Mouse (Mus musculus) A20 (cell line): ENCODE measurements around the gene Ldlr.
"Not testable (repeated sequence)": the region's sequence is repeated elsewhere in the genome, so short reads cannot be mapped to it uniquely, and the experiment has no call there.

Source experiments
- DNase-seq: peaks from one replicate; pipeline ENCODE4 v3.0.0-alpha.2; 2011; ENCODE audit warnings: low read depth, low spot score

The Ldlr gene

DNA sequence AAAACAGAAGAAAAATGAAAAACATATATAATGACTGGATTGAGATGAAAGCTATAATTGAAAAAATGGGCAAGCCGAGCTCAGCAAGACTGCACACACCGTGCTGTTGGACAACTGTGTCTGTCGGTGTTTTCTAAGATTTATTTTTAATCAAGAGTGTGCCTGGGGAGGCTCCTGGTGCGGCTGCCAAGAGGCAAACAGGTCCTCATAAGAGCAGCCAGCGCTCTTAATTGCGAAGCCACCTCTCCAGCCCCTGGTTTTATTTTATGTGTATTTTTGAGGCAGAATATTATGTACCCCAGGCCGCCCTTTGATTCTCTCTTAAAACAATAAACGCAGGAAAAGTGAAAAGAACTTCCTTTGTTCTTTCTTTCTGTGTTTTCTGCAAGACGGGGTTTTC, 65.0 kb downstream of the Ldlr start:
- DNase-seq = no peak

DNA sequence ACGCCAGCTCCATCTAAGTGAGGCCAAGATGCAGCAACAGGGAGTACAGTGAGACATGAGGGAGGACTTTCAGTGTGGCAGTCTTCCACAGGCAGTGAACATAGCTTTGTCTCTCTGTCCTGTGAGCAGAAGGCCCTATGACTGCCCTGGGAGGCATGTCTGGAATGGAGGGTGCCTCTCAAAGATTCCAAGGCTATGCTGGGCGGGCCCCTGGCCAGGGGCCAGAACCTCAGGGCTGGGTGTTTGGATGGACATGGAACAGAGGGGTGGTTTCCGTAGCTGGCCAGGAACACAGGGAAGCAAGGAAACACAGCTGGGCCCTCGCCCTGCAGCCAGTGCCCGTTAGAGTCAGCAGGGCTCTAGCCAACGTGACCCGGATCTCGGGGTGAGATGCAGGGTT, 68.6 kb downstream of the Ldlr start:
- DNase-seq = no peak

DNA sequence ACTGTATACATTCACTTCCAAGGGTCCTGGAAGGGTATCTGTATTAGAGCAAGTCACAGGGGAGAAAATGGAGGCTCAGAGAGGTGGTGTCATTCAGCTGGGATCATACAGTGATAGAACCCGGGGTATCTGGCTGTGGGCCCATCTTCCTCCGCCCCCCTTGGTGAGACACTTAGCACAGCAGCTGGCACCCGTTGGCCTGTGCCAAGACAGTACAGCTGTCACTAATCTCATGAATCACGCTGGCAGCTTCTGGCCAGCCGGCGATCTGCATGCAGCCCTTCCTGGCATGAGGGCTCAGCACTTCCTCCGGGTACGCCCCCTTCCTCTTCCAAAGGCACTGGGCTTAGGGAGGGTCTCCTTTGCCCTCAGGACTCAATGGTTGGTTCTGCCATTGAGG, 69.4 kb downstream of the Ldlr start:
- DNase-seq = no peak

DNA sequence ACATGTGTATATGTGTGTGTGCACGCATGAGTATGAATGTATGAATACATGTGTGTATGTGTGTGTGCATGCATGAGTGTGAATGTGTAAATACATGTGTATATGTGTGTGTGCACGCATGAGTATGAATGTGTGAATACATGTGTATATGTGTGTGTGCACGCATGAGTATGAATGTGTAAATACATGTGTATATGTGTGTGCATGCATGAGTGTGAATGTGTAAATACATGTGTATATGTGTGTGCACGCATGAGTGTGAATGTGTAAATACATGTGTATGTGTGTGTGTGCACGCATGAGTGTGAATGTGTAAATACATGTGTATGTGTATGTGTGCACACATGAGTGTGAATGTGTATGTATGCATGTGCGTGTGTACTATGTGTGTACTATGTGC, 70.2 kb downstream of the Ldlr start:
- not testable (repeated sequence) for DNase-seq

DNA sequence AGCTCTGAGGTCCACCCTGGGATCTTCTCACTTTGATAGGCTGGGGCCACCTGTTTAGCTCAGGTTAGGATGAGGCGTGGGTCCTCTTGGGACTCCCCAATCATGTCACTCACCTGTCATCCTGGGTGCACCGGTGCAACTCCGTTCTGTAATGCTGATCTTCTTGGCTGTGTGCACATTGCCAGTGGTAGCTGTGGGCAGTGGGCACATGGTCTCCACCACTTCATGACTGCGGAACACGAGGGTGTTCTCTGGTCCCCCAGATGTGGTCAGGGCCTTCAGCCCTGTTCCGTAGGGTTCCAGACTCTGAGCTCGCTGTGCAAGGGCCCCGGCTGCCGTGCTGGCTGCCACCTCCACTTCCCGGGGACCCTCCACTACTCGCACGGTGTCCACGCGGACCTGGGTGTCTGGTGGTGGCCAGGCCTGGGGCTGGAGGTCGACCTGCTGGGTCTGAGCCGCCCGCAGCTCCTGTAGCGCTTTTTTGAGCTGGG, 71.1 kb downstream of the Ldlr start:
- no peak for DNase-seq

DNA sequence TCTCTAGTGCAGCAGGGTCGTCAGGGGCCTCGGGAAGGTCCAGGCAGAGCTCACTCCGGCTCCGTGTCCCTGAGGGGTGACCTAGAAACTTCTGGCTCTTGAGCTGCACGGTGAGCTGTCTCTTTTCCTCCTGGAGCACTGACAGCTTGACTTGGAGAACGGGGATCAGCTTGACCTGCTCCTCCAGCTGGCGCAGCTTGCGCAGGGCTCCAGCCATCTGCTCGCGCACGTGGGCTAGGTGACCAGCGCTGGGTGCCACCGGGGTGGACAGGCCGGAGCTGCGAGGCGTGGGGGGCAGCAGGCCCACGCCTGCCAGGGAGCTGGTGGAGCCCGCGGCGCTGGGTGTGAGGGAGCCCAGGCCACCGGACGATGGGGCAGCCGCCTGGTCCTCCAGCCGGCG, 71.6 kb downstream of the Ldlr start:
- no peak for DNase-seq

DNA sequence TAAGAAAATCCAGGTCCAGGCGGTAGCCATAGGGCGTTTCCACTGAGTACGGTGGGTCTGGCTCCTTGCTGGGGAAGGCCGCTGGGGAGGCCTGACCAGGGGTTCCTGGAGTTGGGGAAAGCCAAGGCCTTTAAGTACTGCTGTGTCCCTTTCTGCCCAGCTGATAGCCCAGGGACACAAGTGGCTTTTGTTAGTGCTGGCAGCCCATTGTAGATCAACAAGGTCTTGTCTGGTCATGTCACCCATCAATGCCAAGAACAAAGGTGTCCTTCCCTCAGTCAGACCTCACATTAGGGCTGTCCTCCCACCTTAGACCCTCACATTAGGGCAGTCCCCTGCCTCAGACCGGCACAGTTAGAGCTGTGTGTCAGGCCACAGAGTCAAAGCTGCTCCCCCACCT, 72.3 kb downstream of the Ldlr start:
- DNase-seq = no peak

DNA sequence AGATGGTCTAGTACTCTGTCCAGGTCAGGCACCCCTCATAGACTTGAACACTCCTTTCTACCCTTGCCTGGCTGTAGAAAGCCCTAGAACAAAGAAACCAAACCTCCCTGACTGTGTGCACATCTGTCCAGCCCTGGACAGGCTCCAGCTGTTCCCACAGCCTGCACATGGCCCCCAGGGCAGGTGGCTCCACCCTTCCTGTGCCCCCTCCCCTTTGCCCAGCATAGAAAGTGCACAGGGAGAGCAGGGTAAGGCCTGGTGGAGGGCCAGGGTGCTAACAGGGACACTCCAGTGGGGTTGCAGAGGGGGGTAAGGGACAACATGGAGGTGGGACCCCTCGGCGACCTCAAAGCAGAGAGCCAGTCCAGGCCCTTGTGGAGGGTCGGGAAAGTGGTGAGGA, 73.0 kb downstream of the Ldlr start:
- no peak for DNase-seq

DNA sequence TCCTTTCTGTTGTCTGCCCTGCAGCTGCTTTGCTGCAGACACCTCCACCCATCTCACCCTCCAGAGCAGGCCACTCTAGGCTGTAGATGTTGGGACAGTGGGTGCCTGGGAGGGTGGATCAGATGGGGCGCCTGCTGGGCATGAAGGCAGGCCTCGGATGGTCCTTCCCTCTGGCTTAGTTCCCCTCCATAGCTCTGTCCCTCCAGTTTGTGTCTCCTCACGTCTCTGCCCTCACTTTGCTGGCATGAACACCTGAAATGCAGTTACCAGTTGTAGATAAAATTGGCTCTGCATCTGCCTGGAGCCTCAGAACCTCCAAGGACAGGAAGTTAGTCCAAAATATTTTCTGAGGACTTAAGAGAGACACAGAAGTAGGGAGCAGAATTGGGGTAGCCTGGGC, 73.6 kb downstream of the Ldlr start:
- no peak for DNase-seq

DNA sequence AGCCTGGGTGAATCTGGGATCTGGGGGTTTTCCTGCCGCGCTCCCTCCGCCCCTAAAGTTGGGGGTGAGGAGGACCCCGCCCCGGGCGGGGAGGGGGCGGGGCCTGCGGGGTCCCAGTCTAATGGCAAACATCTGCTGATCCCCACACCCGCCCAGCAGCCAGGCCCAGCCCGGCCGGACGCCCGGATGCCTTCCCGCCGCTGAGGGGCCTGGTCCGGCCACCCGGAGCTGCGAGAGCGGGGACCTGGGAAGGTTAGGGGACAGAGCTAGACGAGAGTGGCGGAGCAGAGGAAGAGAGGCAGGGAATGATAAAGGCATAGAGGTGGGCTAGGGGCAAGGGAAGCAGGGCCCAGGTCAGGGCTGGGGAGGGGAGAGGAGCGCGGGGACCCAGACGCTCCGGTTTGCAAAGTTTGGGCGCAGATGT, 74.7 kb downstream of the Ldlr start:
- DNase-seq = no peak

DNA sequence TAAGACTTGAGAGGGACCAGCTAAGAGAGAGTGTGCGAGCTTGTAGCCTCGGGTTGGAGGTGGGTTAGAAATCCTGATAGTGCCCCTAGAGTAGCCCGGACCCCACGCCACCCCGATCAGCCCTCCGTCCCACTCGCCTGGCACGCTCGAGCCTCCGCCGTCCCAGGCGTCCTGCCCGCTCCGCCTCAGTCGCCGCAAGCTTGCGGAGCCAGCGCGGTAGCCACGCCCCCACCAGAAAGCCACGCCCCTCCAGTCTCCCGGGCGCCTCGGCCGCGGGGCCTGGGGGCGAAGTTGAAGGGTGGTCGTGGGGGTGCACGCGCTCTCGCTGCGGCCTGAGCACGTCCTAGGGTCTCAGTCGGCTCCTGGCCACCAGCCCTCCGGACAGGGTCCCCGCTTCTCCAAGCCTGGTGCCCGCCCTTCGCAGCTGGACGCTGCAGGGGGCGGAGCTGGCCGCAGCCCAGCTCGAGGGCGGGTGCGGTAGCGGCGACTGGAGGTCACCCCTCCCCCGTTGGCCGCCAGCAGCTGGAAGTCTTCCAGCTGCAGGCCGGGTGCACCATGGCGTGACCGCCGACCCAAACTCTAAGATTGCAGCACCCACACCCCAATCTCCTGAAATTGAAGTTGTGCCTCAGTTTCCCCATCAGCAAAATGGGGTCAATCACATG, 75.2 kb downstream of the Ldlr start, which contains the start of gene Kank2:
Kank2 (minus strand) TSS at position 400 of the 665 bp plus-strand sequence.
- DNase-seq = peak; percentile 74

DNA sequence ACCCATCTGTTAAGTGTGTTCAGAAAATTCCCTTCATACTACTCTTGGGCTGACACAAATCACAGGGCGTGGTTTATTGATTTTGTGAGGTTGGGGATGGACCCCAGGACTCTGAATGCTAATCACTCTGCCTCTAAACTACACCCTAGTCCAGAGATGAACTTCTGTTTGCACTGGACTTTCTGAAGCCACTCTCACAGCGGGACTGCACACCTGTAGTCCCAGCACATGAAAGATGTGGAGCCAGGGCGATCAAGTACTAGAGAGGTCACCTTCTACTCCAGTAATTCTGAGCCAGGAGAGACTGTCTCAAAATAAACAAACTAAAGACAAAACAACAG, 75.7 kb downstream of the Ldlr start:
- no peak for DNase-seq
